18 mouse cellular contexts compared by ENCODE assay signal in the genomic region with DNA sequence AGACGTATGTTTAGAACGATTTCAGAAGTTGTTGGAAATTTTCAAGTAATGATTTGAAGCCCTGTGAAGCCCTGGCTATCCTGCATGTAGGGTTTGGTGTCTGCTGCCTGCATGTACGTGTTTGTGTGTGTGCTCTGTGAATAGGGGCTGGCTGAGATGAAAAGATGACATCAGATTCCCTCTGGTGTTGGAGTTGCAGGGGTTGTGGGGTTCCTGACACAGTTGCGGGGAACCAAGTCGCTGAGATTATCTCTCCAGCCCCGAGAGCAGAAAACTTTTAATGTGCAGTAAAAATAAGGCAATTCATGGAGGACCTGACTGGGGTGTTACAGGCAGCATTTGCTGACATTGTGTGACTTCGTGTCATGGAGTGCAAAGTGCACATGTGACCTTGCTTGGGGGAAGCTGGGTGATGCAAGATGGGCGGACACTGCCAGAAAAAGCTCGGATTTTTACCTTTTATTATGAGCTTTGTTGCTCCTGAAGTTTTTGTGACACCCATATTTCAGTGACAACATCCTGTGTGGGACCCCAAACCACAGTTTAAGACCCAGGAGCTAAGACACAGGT.
"Had no signal": no experiment of that assay in that cellular context is flagged by ENCODE, and none has a peak within 500 bp of the region (broad histone marks: within the 10 kb centered on the region; RNA-seq: fewer than 3 reads in every experiment).

No protein-coding gene starts in this region.

- DNase-seq: lung, adult 2 months; lung, postnatal 4 days; retina, postnatal 1 day; right cerebral cortex, adult 18-20 months; right cerebral cortex, postnatal 25 days; right cerebral cortex, postnatal 4 days; spleen, adult 18-20 months; thymus, adult 18-20 months; thymus, postnatal 14 days; thymus, postnatal 36 days had no signal

- H3K4me2 ChIP-seq: lung, embryonic 15.5 days; midbrain, embryonic 13.5 days; midbrain, embryonic 15.5 days; neural tube, embryonic 13.5 days; neural tube, embryonic 15.5 days had no signal

- H3K36me3 ChIP-seq: lung, embryonic 15.5 days; midbrain, embryonic 10.5 days; midbrain, embryonic 13.5 days; midbrain, embryonic 15.5 days; neural tube, embryonic 13.5 days; neural tube, embryonic 15.5 days had no signal

- H3K4me1 ChIP-seq: lung, embryonic 15.5 days; midbrain, embryonic 10.5 days; midbrain, embryonic 13.5 days; midbrain, embryonic 15.5 days; neural tube, embryonic 13.5 days; neural tube, embryonic 15.5 days had no signal

- H3K9me3 ChIP-seq: lung, embryonic 15.5 days; midbrain, embryonic 10.5 days; midbrain, embryonic 13.5 days; midbrain, embryonic 15.5 days; neural tube, embryonic 13.5 days; neural tube, embryonic 15.5 days had no signal

- H3K9ac ChIP-seq: lung, embryonic 15.5 days; midbrain, embryonic 13.5 days; midbrain, embryonic 15.5 days; neural tube, embryonic 13.5 days; neural tube, embryonic 15.5 days had no signal

- ATAC-seq: lung, postnatal 0 days; midbrain, embryonic 13.5 days; midbrain, embryonic 15.5 days had no signal

- H3K4me3 ChIP-seq: lung, embryonic 15.5 days; midbrain, embryonic 10.5 days; midbrain, embryonic 13.5 days; midbrain, embryonic 15.5 days; myocyte; neural tube, embryonic 13.5 days; neural tube, embryonic 15.5 days had no signal

- H3K27me3 ChIP-seq: lung, embryonic 15.5 days; midbrain, embryonic 13.5 days; midbrain, embryonic 15.5 days; neural tube, embryonic 13.5 days; neural tube, embryonic 15.5 days had no signal

- H3K27ac ChIP-seq: lung, embryonic 15.5 days; midbrain, embryonic 10.5 days; midbrain, embryonic 13.5 days; midbrain, embryonic 15.5 days; neural tube, embryonic 13.5 days; neural tube, embryonic 15.5 days had no signal
